In genomic region chr11:84661981-84662380, GRCm38 (mm10) we compare ENCODE assay signal across 9 mouse cellular contexts.
DNase-seq lines count a peak whose midpoint lies in the region; ATAC-seq and TF ChIP-seq lines count a peak whose summit lies in the region.
"Had no signal": no experiment of that assay in that cellular context is flagged by ENCODE, and none has a peak within 500 bp of the region (broad histone marks: within the 10 kb centered on the region; RNA-seq: fewer than 3 reads in every experiment).

No protein-coding gene starts in this region.

- no peak for ATAC-seq in hindbrain, embryonic 11.5 days (ENCODE audit: low FRiP score)
- ATAC-seq in hindbrain, embryonic 16.5 days, result no peak
- ATAC-seq in G1E (ENCODE audit: extremely low read depth, insufficient number of reproducible peaks, low FRiP score, poor library complexity, severe bottlenecking), result no peak
- ATAC-seq in liver, postnatal 0 days, result no peak

- H3K4me2 ChIP-seq in hindbrain, embryonic 11.5 days (replicated peaks; ENCODE audit: low read depth, low read length), result no peak overlapping the region
- no peak overlapping the region for H3K4me2 ChIP-seq in hindbrain, embryonic 16.5 days (ENCODE audit: low read length)
- H3K4me2 ChIP-seq in liver, postnatal 0 days (ENCODE audit: low read depth, low read length), result no peak overlapping the region
- H3K4me2 ChIP-seq: limb, embryonic 12.5 days had no signal

- no peaks in the 10 kb centered on the region for H3K27me3 ChIP-seq in hindbrain, embryonic 11.5 days (ENCODE audit: control insufficient read depth, insufficient read depth, low read length)
- no peaks in the 10 kb centered on the region for H3K27me3 ChIP-seq in hindbrain, embryonic 16.5 days (replicated peaks; ENCODE audit: control insufficient read depth, insufficient read depth, low read length)
- peaks cover 36% of the 10 kb centered on the region for H3K27me3 ChIP-seq in G1E (ENCODE audit: insufficient read depth, low read length)
- peaks cover 5% of the 10 kb centered on the region; the same call in 1 of the 2 replicates for H3K27me3 ChIP-seq in liver, postnatal 0 days (ENCODE audit: insufficient read depth, low read length)

- 0 out of 2 replicates have a peak, but pooled peaks cover 3% of the 10 kb centered on the region for H3K4me1 ChIP-seq in hindbrain, embryonic 11.5 days (replicated peaks; ENCODE audit: control insufficient read depth, insufficient read depth, low read length)
- 0 out of 2 replicates have a peak, but pooled peaks cover 2% of the 10 kb centered on the region for H3K4me1 ChIP-seq in hindbrain, embryonic 16.5 days (ENCODE audit: control insufficient read depth, insufficient read depth, low read depth, low read length)
- H3K4me1 ChIP-seq in G1E (ENCODE audit: insufficient read depth, low read depth, low read length), result peaks cover 4% of the 10 kb centered on the region
- no peaks in the 10 kb centered on the region for H3K4me1 ChIP-seq in liver, postnatal 0 days (ENCODE audit: insufficient read depth)

- H3K9ac ChIP-seq in hindbrain, embryonic 11.5 days (ENCODE audit: low read depth, low read length), result no peak overlapping the region
- no peak overlapping the region for H3K9ac ChIP-seq in hindbrain, embryonic 16.5 days (ENCODE audit: low read depth, low read length)
- no peak overlapping the region for H3K9ac ChIP-seq in liver, postnatal 0 days (replicated peaks)
- H3K9ac ChIP-seq: limb, embryonic 12.5 days had no signal

- intact Hi-C loops in gastrocnemius, postnatal 36 days (cut with DNase I), result no loop called here

- peak; percentile 79 for DNase-seq in hindbrain, embryonic 11.5 days (ENCODE audit: low spot score)
- peak; percentile 26 for DNase-seq in G1E (ENCODE audit: low spot score)
- peak; percentile 47 for DNase-seq in c-Kit-positive CD71-positive TER-119-positive erythroid progenitor cells, embryonic 14.5 days (ENCODE audit: low spot score)
- peak; percentile 51 for DNase-seq in liver, postnatal 0 days
- no peak for DNase-seq in spleen, adult 18-20 months
- no peak for DNase-seq in layer of hippocampus, adult 18-20 months (ENCODE audit: low spot score in 2 of 2)
- DNase-seq in gastrocnemius, postnatal 36 days, result no peak

- no peak for TF ChIP-seq EP300 in liver, postnatal 0 days (IDR thresholded peaks at IDR 0.05; ENCODE audit: low read depth)

- no peaks in the 10 kb centered on the region for H3K9me3 ChIP-seq in hindbrain, embryonic 11.5 days (ENCODE audit: control insufficient read depth, low read length)
- no peaks in the 10 kb centered on the region for H3K9me3 ChIP-seq in hindbrain, embryonic 16.5 days (ENCODE audit: control insufficient read depth, low read length)
- no peaks in the 10 kb centered on the region for H3K9me3 ChIP-seq in G1E (replicated peaks)
- H3K9me3 ChIP-seq in liver, postnatal 0 days (ENCODE audit: low read length), result no peaks in the 10 kb centered on the region
- H3K9me3 ChIP-seq: limb, embryonic 12.5 days had no signal

- WGBS in hindbrain, embryonic 11.5 days, result 14% methylated on average over 7 of the region's 7 CpGs
- WGBS in hindbrain, embryonic 16.5 days, result 19% methylated on average over 7 of the region's 7 CpGs
- WGBS in liver, postnatal 0 days (ENCODE audit: insufficient replicate concordance), result 10% methylated on average over 7 of the region's 7 CpGs

- no peak for TF ChIP-seq CTCF in G1E (IDR thresholded peaks at IDR 0.05; ENCODE audit: low read depth, low read length)
- TF ChIP-seq CTCF in liver, postnatal 0 days (IDR thresholded peaks at IDR 0.05; ENCODE audit: low read depth), result no peak

- H3K4me3 ChIP-seq in hindbrain, embryonic 11.5 days (ENCODE audit: low read depth, low read length), result no peak overlapping the region
- H3K4me3 ChIP-seq in hindbrain, embryonic 16.5 days (ENCODE audit: low read length), result no peak overlapping the region
- H3K4me3 ChIP-seq in G1E (ENCODE audit: low read depth, low read length), result no peak overlapping the region
- no peak overlapping the region for H3K4me3 ChIP-seq in liver, postnatal 0 days (ENCODE audit: low read depth, low read length)
- H3K4me3 ChIP-seq: limb, embryonic 12.5 days had no signal

- H3K27ac ChIP-seq in hindbrain, embryonic 11.5 days (ENCODE audit: low read depth, low read length), result no peak overlapping the region
- H3K27ac ChIP-seq in hindbrain, embryonic 16.5 days (ENCODE audit: low read depth, low read length), result no peak overlapping the region
- H3K27ac ChIP-seq in liver, postnatal 0 days (ENCODE audit: low read depth), result no peak overlapping the region
- H3K27ac ChIP-seq: limb, embryonic 12.5 days had no signal

- H3K36me3 ChIP-seq in hindbrain, embryonic 11.5 days (ENCODE audit: control insufficient read depth, insufficient read depth, low read length), result no peaks in the 10 kb centered on the region
- H3K36me3 ChIP-seq in hindbrain, embryonic 16.5 days (ENCODE audit: control insufficient read depth, insufficient read depth, low read length), result no peaks in the 10 kb centered on the region
- H3K36me3 ChIP-seq in G1E (replicated peaks), result no peaks in the 10 kb centered on the region
- no peaks in the 10 kb centered on the region for H3K36me3 ChIP-seq in liver, postnatal 0 days (replicated peaks; ENCODE audit: insufficient read depth, low read length)
- H3K36me3 ChIP-seq: limb, embryonic 12.5 days had no signal

Comparison
In these comparisons a context has a peak if more than half of its experiments do, and no peak if none do; other contexts are left out.
1. DNase-seq: peak in hindbrain, embryonic 11.5 days (single experiment), G1E (single experiment), c-Kit-positive CD71-positive TER-119-positive erythroid progenitor cells, embryonic 14.5 days (single experiment) and liver, postnatal 0 days (single experiment); none in spleen, adult 18-20 months (0 of 2), layer of hippocampus, adult 18-20 months (0 of 2) and gastrocnemius, postnatal 36 days (0 of 2).